Mouse (Mus musculus) stomach, embryonic 16.5 days (tissue): Measurements from ENCODE around the gene Fam170b. TPM values are rescaled to one million over a fixed set of nuclear protein-coding genes. Genes with fewer than 3 reads are reported as not detected.

Experiments
- ATAC-seq: fragments of 200-750 bp; cut with Nextera tagmentation; 2 replicates; pipeline ENCODE4 v1.8.0; 2017; ENCODE audit warnings: moderate number of reproducible peaks, moderate TSS enrichment; ENCODE audit not compliant: insufficient read depth, low FRiP score
- H3K27ac ChIP-seq: fragments of 300-500 bp; sonication (generic); 2 replicates; pipeline ENCODE4 v1.5.1; 2014; ENCODE audit warnings: low read length
- H3K27me3 ChIP-seq: fragments of 300-500 bp; sonication (generic); 2 replicates; pipeline ENCODE4 v1.6.1; 2014; ENCODE audit warnings: low read length, control low read depth, mixed read lengths; ENCODE audit not compliant: control insufficient read depth, insufficient read depth
- H3K36me3 ChIP-seq: fragments of 300-500 bp; sonication (generic); 2 replicates; pipeline ENCODE4 v1.6.1; 2014; ENCODE audit warnings: low read length; ENCODE audit not compliant: control insufficient read depth, insufficient read depth
- H3K4me1 ChIP-seq: fragments of 300-500 bp; sonication (generic); 2 replicates; pipeline ENCODE4 v1.6.1; 2014; ENCODE audit warnings: low read length, control low read depth, mixed read lengths; ENCODE audit not compliant: control insufficient read depth, insufficient read depth
- H3K4me2 ChIP-seq: fragments of 300-500 bp; sonication (generic); 2 replicates; pipeline ENCODE4 v1.6.1; 2014; ENCODE audit warnings: low read depth, low read length, mixed read lengths
- H3K4me3 ChIP-seq: fragments of 300-500 bp; sonication (generic); replicated peaks from 2 replicates; pipeline ENCODE4 v1.5.1; 2014; ENCODE audit warnings: mild to moderate bottlenecking, low read length
- H3K9ac ChIP-seq: fragments of 300-500 bp; sonication (generic); 2 replicates; pipeline ENCODE4 v1.6.1; 2014; ENCODE audit warnings: low read length
- H3K9me3 ChIP-seq: fragments of 300-500 bp; sonication (generic); replicated peaks from 2 replicates; pipeline ENCODE4 v1.6.1; 2016; ENCODE audit warnings: low read length, control low read depth; ENCODE audit not compliant: control insufficient read depth
- WGBS: fragments of 180-500 bp; shearing (Covaris S2); extraction: QIAGEN DNeasy Blood & Tissue Kit; methylation state at CpG from one replicate; pipeline ENCODE4 v1.1.7; 2014; 5-methylcytosine and 5-hydroxymethylcytosine counted together
- polyA plus RNA-seq: library from polyadenylated mRNA; unstranded; fragments of >200 nt; fragmentation: Nextera tagmentation; extraction: Ambion mirVana; gene quantifications from 2 replicates; pipeline ENCODE4 v1.2.1, GENCODE M21; 2015

Gene Fam170b
- polyA plus RNA-seq = 0.05 TPM in 1 of 2 replicates, not detected in the other

DNA sequence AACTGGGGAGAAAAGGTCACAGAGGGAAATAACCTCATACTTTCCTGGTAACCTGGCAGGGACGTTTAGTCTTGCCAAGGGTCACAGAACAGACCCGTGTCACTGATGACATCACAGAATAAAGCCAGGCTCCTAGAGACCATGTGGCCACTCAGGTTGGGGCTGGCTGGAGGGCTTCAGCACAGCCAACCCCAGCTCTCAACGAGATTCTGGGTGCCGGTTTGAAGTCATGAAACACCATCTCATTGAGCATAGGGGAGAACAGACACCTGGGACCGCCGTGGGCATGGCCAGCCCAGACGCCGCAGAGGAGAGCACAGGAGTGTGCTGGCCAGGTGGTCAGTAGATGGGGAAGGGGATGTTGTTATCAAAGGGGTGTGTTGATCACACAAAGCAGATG, at the start of gene Fam170b:
TSS of gene Fam170b (plus strand) at position 116 of the 400 bp plus-strand sequence.
- Histone ChIP-seq H3K9ac (no peak within 1 kb of the TSS), H3K4me1 (no peaks in the 10 kb centered on the region), H3K4me3 (no peak within 1 kb of the TSS), H3K36me3 (no peaks in the 10 kb centered on the region), H3K9me3 (no peaks in the 10 kb centered on the region), H3K27me3 (no peaks in the 10 kb centered on the region), H3K4me2 (no peak within 1 kb of the TSS), H3K27ac (no peak within 1 kb of the TSS)
- ATAC-seq = no peak
- WGBS = 72% methylated on average over 8 of the region's 8 CpGs

DNA sequence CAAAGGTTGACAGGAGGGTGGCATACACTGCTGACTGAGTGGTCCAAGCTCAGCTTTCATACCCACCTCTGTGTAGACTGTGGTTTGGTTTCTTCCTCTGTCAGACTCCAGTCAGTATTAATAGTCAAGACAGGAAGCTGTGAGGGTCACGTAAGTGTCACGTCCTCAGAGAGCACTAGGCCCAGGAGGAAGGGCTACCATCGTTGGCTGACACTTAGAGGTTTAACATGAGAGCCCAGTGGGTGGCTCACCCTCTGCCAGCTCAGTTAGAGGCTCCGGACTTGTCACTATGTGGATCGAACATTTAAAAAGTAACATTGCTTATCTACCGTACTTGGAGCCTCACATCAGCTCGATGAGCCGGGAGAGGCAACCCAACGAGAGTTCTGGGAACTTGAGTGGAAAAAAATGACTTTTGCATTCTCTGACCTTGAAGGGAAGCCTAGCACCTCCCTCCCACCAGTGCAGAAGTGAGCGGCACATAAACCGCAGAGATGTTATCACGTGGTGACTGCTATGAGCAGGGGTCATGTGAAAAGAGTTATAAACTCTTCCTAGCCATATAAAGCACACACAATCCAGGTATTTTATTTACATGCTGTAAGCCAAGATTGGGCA, 49.5 kb upstream of the Fam170b start:
- Histone ChIP-seq H3K4me3 (no peak overlapping the region), H3K4me2 (no peak overlapping the region), H3K4me1 (no peaks in the 10 kb centered on the region), H3K9me3 (no peaks in the 10 kb centered on the region), H3K27ac (no peak overlapping the region), H3K36me3 (no peaks in the 10 kb centered on the region), H3K27me3 (no peaks in the 10 kb centered on the region), H3K9ac (no peak overlapping the region)
- WGBS = 64% methylated on average over 12 of the region's 12 CpGs
- ATAC-seq = no peak

DNA sequence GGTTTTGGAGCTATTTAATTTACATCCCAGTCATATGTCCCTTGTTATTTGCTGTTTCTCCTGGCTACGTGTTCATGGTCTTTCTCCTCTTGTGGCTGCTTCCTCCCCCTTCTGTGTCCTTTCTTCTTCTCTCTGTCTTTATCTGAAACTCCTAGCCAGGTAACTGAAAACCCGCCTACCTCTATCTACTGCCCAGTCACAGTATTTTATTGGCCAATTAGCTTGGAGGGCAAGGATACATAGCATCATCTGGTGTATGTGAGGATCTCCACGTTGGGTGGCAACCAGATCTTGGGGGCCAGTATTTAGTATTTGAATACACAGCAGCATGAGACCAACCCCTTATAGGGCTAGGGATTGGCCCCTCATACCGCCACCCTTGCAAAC, 49.0 kb upstream of the Fam170b start:
- no peak for ATAC-seq
- 69% methylated on average over 4 of the region's 4 CpGs for WGBS

DNA sequence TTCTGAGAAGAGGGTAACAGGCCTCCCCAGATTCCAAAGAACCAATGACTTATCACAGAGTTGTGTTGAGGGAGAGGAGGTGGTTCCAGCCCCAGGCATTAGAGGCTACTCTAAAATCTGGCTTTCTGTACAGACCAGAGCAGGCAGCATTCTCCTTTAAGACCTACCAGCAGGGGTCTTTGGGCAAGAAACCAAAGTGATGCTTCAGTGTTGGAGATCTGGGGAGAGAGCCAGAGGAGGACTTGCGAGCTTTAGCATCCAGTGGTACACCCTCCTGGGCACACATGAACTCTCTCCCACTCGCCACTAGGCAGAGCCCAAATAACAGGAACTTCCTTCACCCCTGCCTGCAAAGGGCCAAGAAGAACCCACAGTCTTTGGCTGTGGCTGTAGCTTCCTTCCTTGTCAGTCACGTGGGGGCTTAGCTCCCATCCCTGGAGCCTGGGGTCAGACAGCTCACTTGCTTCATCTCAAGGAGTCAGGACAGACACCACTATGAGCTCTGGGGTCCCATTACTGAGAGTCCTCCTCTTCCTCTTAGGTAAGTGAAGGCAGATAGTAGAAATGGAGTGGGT, 48.1 kb upstream of the Fam170b start, which contains the start of gene Tmem273:
TSS of gene Tmem273 (plus strand) at position 408 of the 575 bp plus-strand sequence.
- no peak within 1 kb of the TSS for H3K27ac ChIP-seq
- H3K4me2 ChIP-seq = no peak within 1 kb of the TSS
- no peaks in the 10 kb centered on the region for H3K4me1 ChIP-seq
- no peaks in the 10 kb centered on the region for H3K27me3 ChIP-seq
- no peaks in the 10 kb centered on the region for H3K9me3 ChIP-seq
- H3K4me3 ChIP-seq = no peak within 1 kb of the TSS
- WGBS = 62% methylated on average over 3 of the region's 3 CpGs
- ATAC-seq = no peak
- H3K9ac ChIP-seq = no peak within 1 kb of the TSS
- no peaks in the 10 kb centered on the region for H3K36me3 ChIP-seq

More for the DNA sequence above, 49.0 kb upstream of the Fam170b start:
- no peak overlapping the region for H3K9ac ChIP-seq
- no peaks in the 10 kb centered on the region for H3K36me3 ChIP-seq
- no peak overlapping the region for H3K4me3 ChIP-seq
- no peaks in the 10 kb centered on the region for H3K27me3 ChIP-seq
- no peak overlapping the region for H3K27ac ChIP-seq
- H3K4me2 ChIP-seq = no peak overlapping the region
- no peaks in the 10 kb centered on the region for H3K4me1 ChIP-seq
- no peaks in the 10 kb centered on the region for H3K9me3 ChIP-seq

DNA sequence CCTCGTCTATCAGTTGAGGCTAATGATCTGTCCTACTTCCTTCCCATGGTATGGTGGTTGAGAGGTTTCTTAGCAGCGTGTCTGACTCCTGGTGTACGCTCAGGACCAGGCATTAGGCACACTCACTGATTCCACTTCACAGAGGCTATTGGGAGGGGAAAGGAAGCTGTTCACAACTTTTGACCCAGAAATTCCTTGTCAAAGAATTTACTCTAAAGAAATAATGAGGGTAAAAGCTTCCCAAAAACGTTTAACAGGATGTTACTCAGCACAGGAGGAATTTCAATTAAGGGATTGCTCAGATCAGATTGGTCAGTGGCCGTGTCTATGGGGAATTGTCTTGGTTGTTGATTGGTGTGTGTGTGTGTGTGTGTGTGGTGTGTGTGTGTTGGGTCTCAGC, 46.1 kb upstream of the Fam170b start:
- no peaks in the 10 kb centered on the region for H3K36me3 ChIP-seq
- WGBS = 56% methylated on average over 5 of the region's 5 CpGs
- no peak overlapping the region for H3K4me3 ChIP-seq
- no peaks in the 10 kb centered on the region for H3K4me1 ChIP-seq
- no peak overlapping the region for H3K4me2 ChIP-seq
- no peak overlapping the region for H3K27ac ChIP-seq
- ATAC-seq = no peak
- no peak overlapping the region for H3K9ac ChIP-seq
- H3K27me3 ChIP-seq = no peaks in the 10 kb centered on the region
- H3K9me3 ChIP-seq = no peaks in the 10 kb centered on the region

DNA sequence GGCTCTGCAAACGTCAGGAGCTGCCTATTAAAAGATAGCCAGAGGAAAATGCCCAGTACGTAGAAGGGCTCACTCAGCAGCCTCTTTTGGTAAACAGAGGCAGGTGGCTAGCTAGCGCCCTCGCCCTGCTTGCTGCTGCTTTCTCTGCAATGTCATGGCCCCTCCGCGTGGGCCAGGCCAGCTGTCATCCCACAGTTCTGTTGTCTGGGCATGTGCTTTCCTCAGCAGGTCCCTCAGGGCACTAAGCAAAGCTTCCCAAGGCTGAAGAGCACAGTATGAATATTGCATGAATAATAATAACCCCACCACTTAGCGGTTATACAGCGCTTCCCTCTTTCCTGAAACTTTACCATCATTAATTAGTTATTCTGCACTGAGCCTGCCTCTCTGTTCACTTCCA, 37.4 kb upstream of the Fam170b start:
- Histone ChIP-seq H3K36me3 (no peaks in the 10 kb centered on the region), H3K27ac (no peak overlapping the region), H3K9ac (no peak overlapping the region), H3K27me3 (no peaks in the 10 kb centered on the region), H3K9me3 (no peaks in the 10 kb centered on the region), H3K4me1 (no peaks in the 10 kb centered on the region), H3K4me2 (no peak overlapping the region), H3K4me3 (no peak overlapping the region)
- WGBS = 58% methylated on average over 8 of the region's 8 CpGs
- no peak for ATAC-seq

DNA sequence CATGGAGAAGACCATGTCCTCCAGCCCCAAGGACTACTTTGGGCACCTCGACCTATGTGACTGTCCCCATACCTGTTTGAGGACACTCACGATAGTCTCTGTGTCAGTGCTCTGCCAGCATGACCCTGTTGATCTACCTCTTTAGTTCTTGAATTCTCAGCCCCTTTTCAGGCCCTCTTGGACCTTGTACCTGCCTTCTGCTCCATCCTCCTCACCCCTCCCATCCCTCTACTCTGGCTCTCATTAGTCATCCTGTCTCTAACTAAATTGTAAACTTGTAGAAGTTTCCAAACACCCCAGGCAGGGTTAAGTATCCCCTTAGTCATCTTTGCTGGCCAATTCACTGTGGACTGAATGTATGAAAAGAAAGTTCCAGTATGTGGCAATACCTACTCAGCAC, 36.0 kb upstream of the Fam170b start:
- no peak overlapping the region for H3K4me3 ChIP-seq
- ATAC-seq = no peak
- 71% methylated on average over 2 of the region's 2 CpGs for WGBS

DNA sequence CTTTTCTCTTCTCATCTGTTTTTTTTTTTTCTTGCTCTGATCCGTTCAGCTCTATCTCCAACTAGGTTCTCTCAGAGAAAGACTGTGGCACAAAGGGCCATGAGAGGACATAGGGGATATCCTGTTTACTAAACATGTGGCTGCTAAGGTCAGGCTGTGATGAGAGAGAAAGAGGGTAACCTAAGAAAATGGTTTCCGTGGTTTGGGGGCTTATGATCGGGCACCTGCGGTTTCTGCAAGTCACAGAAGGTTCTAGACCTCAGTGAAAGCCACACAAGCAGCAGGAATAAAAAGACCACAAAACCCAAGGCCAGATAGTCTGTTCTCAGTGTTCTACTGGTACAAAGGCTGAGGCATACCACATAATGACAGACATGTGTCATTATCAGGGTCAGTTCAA, 35.4 kb upstream of the Fam170b start:
- Histone ChIP-seq H3K4me1 (no peaks in the 10 kb centered on the region), H3K9me3 (no peaks in the 10 kb centered on the region), H3K4me3 (no peak overlapping the region), H3K36me3 (no peaks in the 10 kb centered on the region), H3K4me2 (no peak overlapping the region), H3K9ac (no peak overlapping the region), H3K27me3 (no peaks in the 10 kb centered on the region), H3K27ac (no peak overlapping the region)
- no peak for ATAC-seq
- WGBS = 75% methylated on average over 4 of the region's 4 CpGs

More for the DNA sequence above, 36.0 kb upstream of the Fam170b start:
- no peak overlapping the region for H3K27ac ChIP-seq
- no peaks in the 10 kb centered on the region for H3K27me3 ChIP-seq
- no peaks in the 10 kb centered on the region for H3K9me3 ChIP-seq
- no peaks in the 10 kb centered on the region for H3K4me1 ChIP-seq
- no peaks in the 10 kb centered on the region for H3K36me3 ChIP-seq
- H3K9ac ChIP-seq = no peak overlapping the region
- H3K4me2 ChIP-seq = no peak overlapping the region

DNA sequence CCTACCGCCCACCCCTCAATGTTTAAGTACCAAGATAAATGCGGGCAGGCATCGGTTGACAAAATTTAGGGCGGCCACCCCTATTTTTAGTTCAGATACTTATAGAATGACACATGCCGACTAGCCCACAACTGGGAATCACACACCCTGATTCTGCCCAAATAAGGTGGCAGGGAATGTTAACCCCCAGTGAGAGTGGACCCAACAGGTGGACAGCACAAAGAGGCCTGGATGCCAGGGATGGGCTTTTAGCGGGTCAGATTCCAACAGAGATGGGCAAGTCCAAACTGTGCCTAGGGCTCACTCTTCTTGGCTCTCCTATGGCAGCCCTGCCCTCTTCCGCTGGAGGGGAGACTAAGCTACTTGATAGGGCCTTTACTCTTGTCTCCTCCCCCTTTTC, 33.7 kb upstream of the Fam170b start:
- H3K4me2 ChIP-seq = no peak overlapping the region
- 91% methylated on average over 7 of the region's 7 CpGs for WGBS

More for the DNA sequence above, 33.7 kb upstream of the Fam170b start:
- H3K4me3 ChIP-seq = no peak overlapping the region
- H3K9ac ChIP-seq = no peak overlapping the region
- no peaks in the 10 kb centered on the region for H3K9me3 ChIP-seq
- H3K36me3 ChIP-seq = no peaks in the 10 kb centered on the region
- no peaks in the 10 kb centered on the region for H3K27me3 ChIP-seq
- H3K27ac ChIP-seq = no peak overlapping the region
- H3K4me1 ChIP-seq = no peaks in the 10 kb centered on the region
- ATAC-seq = no peak
